ENCODE assay signal across 21 mouse cellular contexts in the genomic region with DNA sequence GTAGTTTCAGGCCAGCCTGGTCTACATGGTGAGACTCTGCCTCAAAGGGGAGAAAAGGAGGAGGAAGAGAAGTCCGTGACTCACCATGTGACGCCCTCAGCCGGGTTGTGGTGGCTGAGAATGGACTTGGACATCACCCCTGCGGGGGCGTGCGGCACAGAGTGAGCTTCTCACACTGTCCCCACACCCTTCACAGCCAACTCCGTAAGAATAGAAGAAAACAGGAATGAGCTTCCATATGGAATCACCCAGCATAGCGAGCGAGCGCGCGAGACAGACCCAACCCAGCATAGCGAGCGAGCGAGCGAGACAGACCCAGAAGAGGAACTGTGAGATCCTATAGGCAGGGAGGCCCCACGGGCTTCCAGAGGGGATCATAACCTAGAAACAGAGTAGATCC. TPM values are rescaled to one million over a fixed set of nuclear protein-coding genes. Genes with fewer than 3 reads are reported as not detected.
A peak's percentile ranks its signal among the peaks of the same experiment; 100 is the strongest.
DNase-seq lines count a peak whose midpoint lies in the region; ATAC-seq and TF ChIP-seq lines count a peak whose summit lies in the region.
"Had no signal": no experiment of that assay in that cellular context is flagged by ENCODE, and none has a peak within 500 bp of the region (broad histone marks: within the 10 kb centered on the region; RNA-seq: fewer than 3 reads in every experiment).

No protein-coding gene starts in this region.

- H3K4me1 ChIP-seq in forebrain, embryonic 13.5 days, result peaks cover 7% of the 10 kb centered on the region
- no peaks in the 10 kb centered on the region for H3K4me1 ChIP-seq in forebrain, embryonic 12.5 days
- H3K4me1 ChIP-seq in stomach, postnatal 0 days (replicated peaks; ENCODE audit: control insufficient read depth, insufficient read depth), result no peaks in the 10 kb centered on the region
- peaks cover 2% of the 10 kb centered on the region; the same call in 1 of the 2 replicates for H3K4me1 ChIP-seq in liver, postnatal 0 days (ENCODE audit: insufficient read depth)
- H3K4me1 ChIP-seq: embryonic facial prominence, embryonic 12.5 days; heart, embryonic 13.5 days; neural tube, embryonic 12.5 days had no signal

- no peak overlapping the region for H3K4me3 ChIP-seq in forebrain, embryonic 13.5 days
- H3K4me3 ChIP-seq in forebrain, embryonic 12.5 days (replicated peaks), result no peak overlapping the region
- no peak overlapping the region for H3K4me3 ChIP-seq in left cerebral cortex, adult 2 months
- H3K4me3 ChIP-seq in stomach, postnatal 0 days (ENCODE audit: low read depth, low read length), result no peak overlapping the region
- no peak overlapping the region for H3K4me3 ChIP-seq in liver, postnatal 0 days (ENCODE audit: low read depth, low read length)
- H3K4me3 ChIP-seq: embryonic facial prominence, embryonic 12.5 days; heart, embryonic 13.5 days; kidney, embryonic 15.5 days; limb, embryonic 13.5 days; midbrain, embryonic 10.5 days; neural tube, embryonic 12.5 days had no signal

- no peak overlapping the region for H3K27ac ChIP-seq in forebrain, embryonic 13.5 days
- H3K27ac ChIP-seq in forebrain, embryonic 12.5 days, result no peak overlapping the region
- peak overlapping the region; percentile 75 for H3K27ac ChIP-seq in left cerebral cortex, adult 2 months
- H3K27ac ChIP-seq in stomach, postnatal 0 days (replicated peaks), result no peak overlapping the region
- no peak overlapping the region for H3K27ac ChIP-seq in liver, postnatal 0 days (ENCODE audit: low read depth)
- H3K27ac ChIP-seq: embryonic facial prominence, embryonic 12.5 days; heart, embryonic 13.5 days; kidney, embryonic 15.5 days; limb, embryonic 13.5 days; liver, embryonic 14.5 days; midbrain, embryonic 10.5 days; neural tube, embryonic 12.5 days had no signal

- H3K4me2 ChIP-seq in forebrain, embryonic 13.5 days, result no peak overlapping the region
- no peak overlapping the region for H3K4me2 ChIP-seq in forebrain, embryonic 12.5 days
- no peak overlapping the region for H3K4me2 ChIP-seq in stomach, postnatal 0 days (replicated peaks; ENCODE audit: low read depth)
- H3K4me2 ChIP-seq in liver, postnatal 0 days (ENCODE audit: low read depth, low read length), result no peak overlapping the region
- H3K4me2 ChIP-seq: embryonic facial prominence, embryonic 12.5 days; heart, embryonic 13.5 days; kidney, embryonic 15.5 days; limb, embryonic 13.5 days; neural tube, embryonic 12.5 days had no signal

- no peak for TF ChIP-seq EP300 in stomach, postnatal 0 days (optimal IDR thresholded peaks at IDR 0.05)
- no peak for TF ChIP-seq EP300 in liver, postnatal 0 days (IDR thresholded peaks at IDR 0.05; ENCODE audit: low read depth)

- peak in 1 of 2 experiments; percentile 78 for DNase-seq in left cerebral cortex, adult 2 months (ENCODE audit: extremely low spot score in 1 of 2, low spot score in 2 of 2)
- no peak for DNase-seq in left cerebral cortex, postnatal 4 days
- no peak for DNase-seq in stomach, postnatal 0 days (ENCODE audit: low spot score)
- DNase-seq in liver, postnatal 0 days, result no peak
- DNase-seq in heart, postnatal 4 days, result no peak
- DNase-seq: adrenal gland, adult 8-10 months; cerebellum, adult 2 months; gastrocnemius, postnatal 36 days; heart, postnatal 36 days; layer of hippocampus, postnatal 36 days had no signal

- TF ChIP-seq CTCF in left cerebral cortex, adult 2 months (IDR thresholded peaks at IDR 0.05), result no peak
- no peak for TF ChIP-seq CTCF in stomach, postnatal 0 days (IDR thresholded peaks at IDR 0.05; ENCODE audit: low read depth)
- TF ChIP-seq CTCF in liver, postnatal 0 days (IDR thresholded peaks at IDR 0.05; ENCODE audit: low read depth), result no peak

- H3K36me3 ChIP-seq in forebrain, embryonic 13.5 days (ENCODE audit: poor library complexity, severe bottlenecking), result no peaks in the 10 kb centered on the region
- no peaks in the 10 kb centered on the region for H3K36me3 ChIP-seq in forebrain, embryonic 12.5 days (replicated peaks)
- no peaks in the 10 kb centered on the region for H3K36me3 ChIP-seq in stomach, postnatal 0 days (ENCODE audit: control insufficient read depth, insufficient read depth, low read length)
- H3K36me3 ChIP-seq in liver, postnatal 0 days (replicated peaks; ENCODE audit: insufficient read depth, low read length), result no peaks in the 10 kb centered on the region
- H3K36me3 ChIP-seq: embryonic facial prominence, embryonic 12.5 days; heart, embryonic 13.5 days; kidney, embryonic 15.5 days; limb, embryonic 13.5 days; midbrain, embryonic 10.5 days; neural tube, embryonic 12.5 days had no signal

- ATAC-seq in forebrain, embryonic 13.5 days, result no peak
- ATAC-seq in forebrain, embryonic 12.5 days (ENCODE audit: low FRiP score), result no peak
- 0 out of 2 replicates have a peak, but pooled peaks have one; percentile 5 for ATAC-seq in monocyte, adult 5-6 weeks (replicated peaks; ENCODE audit: insufficient number of reproducible peaks, low FRiP score, low TSS enrichment, poor library complexity, severe bottlenecking)
- 0 out of 2 replicates have a peak, but pooled peaks have one; percentile 18 for ATAC-seq in stomach, postnatal 0 days (ENCODE audit: low FRiP score, low TSS enrichment)
- ATAC-seq in liver, postnatal 0 days, result no peak
- ATAC-seq: CD4-positive, CD25-positive, alpha-beta regulatory T cell, adult 4 months had no signal

- no peaks in the 10 kb centered on the region for H3K27me3 ChIP-seq in forebrain, embryonic 13.5 days
- no peaks in the 10 kb centered on the region for H3K27me3 ChIP-seq in forebrain, embryonic 12.5 days
- H3K27me3 ChIP-seq in stomach, postnatal 0 days (ENCODE audit: control insufficient read depth, insufficient read depth, low read length), result no peaks in the 10 kb centered on the region
- no peaks in the 10 kb centered on the region for H3K27me3 ChIP-seq in liver, postnatal 0 days (ENCODE audit: insufficient read depth, low read length)
- H3K27me3 ChIP-seq: embryonic facial prominence, embryonic 12.5 days; heart, embryonic 13.5 days; kidney, embryonic 15.5 days; limb, embryonic 13.5 days; neural tube, embryonic 12.5 days had no signal

- intact Hi-C loops in left cerebral cortex, adult 2 months (cut with DNase I), result loop anchor here (1.0 kb wide), 1 partner anchor 23 kb away; no protein-coding TSS in a partner anchor
- intact Hi-C loops in left cerebral cortex, postnatal 4 days (cut with DNase I), result no loop called here

- 83% methylated on average over 17 of the region's 17 CpGs for WGBS in forebrain, embryonic 13.5 days
- 90% methylated on average over 17 of the region's 17 CpGs for WGBS in forebrain, embryonic 12.5 days
- 79% methylated on average over 17 of the region's 17 CpGs for WGBS in stomach, postnatal 0 days
- WGBS in liver, postnatal 0 days (ENCODE audit: insufficient replicate concordance), result 78% methylated on average over 17 of the region's 17 CpGs

- peak overlapping the region; percentile 8; the same call in 1 of the 2 replicates for H3K9ac ChIP-seq in forebrain, embryonic 13.5 days
- no peak overlapping the region for H3K9ac ChIP-seq in forebrain, embryonic 12.5 days
- H3K9ac ChIP-seq in stomach, postnatal 0 days (ENCODE audit: low read length), result no peak overlapping the region
- H3K9ac ChIP-seq in liver, postnatal 0 days (replicated peaks), result no peak overlapping the region
- H3K9ac ChIP-seq: embryonic facial prominence, embryonic 12.5 days; heart, embryonic 13.5 days; kidney, embryonic 15.5 days; limb, embryonic 13.5 days; liver, embryonic 14.5 days; neural tube, embryonic 12.5 days had no signal

- H3K9me3 ChIP-seq in forebrain, embryonic 13.5 days (replicated peaks), result no peaks in the 10 kb centered on the region
- no peaks in the 10 kb centered on the region for H3K9me3 ChIP-seq in forebrain, embryonic 12.5 days
- H3K9me3 ChIP-seq in stomach, postnatal 0 days (ENCODE audit: control insufficient read depth, low read length), result no peaks in the 10 kb centered on the region
- H3K9me3 ChIP-seq in liver, postnatal 0 days (ENCODE audit: low read length), result no peaks in the 10 kb centered on the region
- H3K9me3 ChIP-seq: embryonic facial prominence, embryonic 12.5 days; heart, embryonic 13.5 days; kidney, embryonic 15.5 days; limb, embryonic 13.5 days; midbrain, embryonic 10.5 days; neural tube, embryonic 12.5 days had no signal

RNA-seq across cellular contexts. Expression of gene Mapk3, which starts 19.9 kb away (rescaled TPM):
- polyA plus RNA-seq in forebrain, embryonic 13.5 days (2015; fragmentation: Nextera tagmentation; extraction: Ambion mirVana), result 75.3 and 78.3 TPM in 2 replicates
- 51.5 and 56.8 TPM in 2 replicates for polyA plus RNA-seq in forebrain, embryonic 12.5 days (2016; fragmentation: Nextera tagmentation; extraction: Ambion mirVana)
- total RNA-seq in left cerebral cortex, adult 2 months (2021), result 100 to 1,000 TPM; 155 to 166 TPM
- 100 to 1,000 TPM; 196 to 202 TPM for total RNA-seq in left cerebral cortex, postnatal 4 days (2021)
- 40.9 to 55.3 TPM (median 48.6 TPM) in 3 replicates for total RNA-seq in monocyte, adult 5-6 weeks (2017)
- 114 and 116 TPM in 2 replicates for polyA plus RNA-seq in stomach, postnatal 0 days (2015; fragmentation: Nextera tagmentation; extraction: Ambion mirVana)
- polyA plus RNA-seq in liver, postnatal 0 days (2015; fragmentation: Nextera tagmentation; extraction: Ambion mirVana), result 20.3 and 21.0 TPM in 2 replicates
- 10 to 100 TPM; 80.3 to 90.9 TPM for total RNA-seq in heart, postnatal 4 days (2021)

RNA-seq across cellular contexts. Expression of gene Gdpd3, which starts 26.6 kb away (rescaled TPM):
- polyA plus RNA-seq in forebrain, embryonic 13.5 days (2015; fragmentation: Nextera tagmentation; extraction: Ambion mirVana), result 1.7 and 2.8 TPM in 2 replicates
- polyA plus RNA-seq in forebrain, embryonic 12.5 days (2016; fragmentation: Nextera tagmentation; extraction: Ambion mirVana), result 1.4 and 1.5 TPM in 2 replicates
- total RNA-seq in left cerebral cortex, adult 2 months (2021), result 1 to 10 TPM; 2.4 to 3.4 TPM
- 1 to 10 TPM; 5.2 to 5.5 TPM for total RNA-seq in left cerebral cortex, postnatal 4 days (2021)
- total RNA-seq in monocyte, adult 5-6 weeks (2017), result 18.3 to 26.4 TPM (median 23.7 TPM) in 3 replicates
- polyA plus RNA-seq in stomach, postnatal 0 days (2015; fragmentation: Nextera tagmentation; extraction: Ambion mirVana), result 51.3 and 53.1 TPM in 2 replicates
- polyA plus RNA-seq in liver, postnatal 0 days (2015; fragmentation: Nextera tagmentation; extraction: Ambion mirVana), result 0.77 and 1.6 TPM in 2 replicates
- 1 to 10 TPM; 3.7 to 4.2 TPM for total RNA-seq in heart, postnatal 4 days (2021)

RNA-seq across cellular contexts. Expression of gene Coro1a, which starts 32.0 kb away (rescaled TPM):
- polyA plus RNA-seq in forebrain, embryonic 13.5 days (2015; fragmentation: Nextera tagmentation; extraction: Ambion mirVana), result 72.7 and 77.1 TPM in 2 replicates
- 49.1 and 51.0 TPM in 2 replicates for polyA plus RNA-seq in forebrain, embryonic 12.5 days (2016; fragmentation: Nextera tagmentation; extraction: Ambion mirVana)
- total RNA-seq in left cerebral cortex, adult 2 months (2021), result 100 to 1,000 TPM; 164 to 185 TPM
- 100 to 1,000 TPM; 137 to 143 TPM for total RNA-seq in left cerebral cortex, postnatal 4 days (2021)
- 1,450 to 2,051 TPM (median 1,984 TPM) in 3 replicates for total RNA-seq in monocyte, adult 5-6 weeks (2017)
- polyA plus RNA-seq in stomach, postnatal 0 days (2015; fragmentation: Nextera tagmentation; extraction: Ambion mirVana), result 15.7 and 16.9 TPM in 2 replicates
- polyA plus RNA-seq in liver, postnatal 0 days (2015; fragmentation: Nextera tagmentation; extraction: Ambion mirVana), result 121 and 130 TPM in 2 replicates
- 1 to 10 TPM; 8.4 to 9.2 TPM for total RNA-seq in heart, postnatal 4 days (2021)

RNA-seq across cellular contexts. Expression of gene Ypel3, which starts 37.2 kb away (rescaled TPM):
- 124 and 143 TPM in 2 replicates for polyA plus RNA-seq in forebrain, embryonic 13.5 days (2015; fragmentation: Nextera tagmentation; extraction: Ambion mirVana)
- polyA plus RNA-seq in forebrain, embryonic 12.5 days (2016; fragmentation: Nextera tagmentation; extraction: Ambion mirVana), result 91.8 and 92.7 TPM in 2 replicates
- total RNA-seq in left cerebral cortex, adult 2 months (2021), result 100 to 1,000 TPM; 312 to 323 TPM
- 100 to 1,000 TPM; 110 to 113 TPM for total RNA-seq in left cerebral cortex, postnatal 4 days (2021)
- total RNA-seq in monocyte, adult 5-6 weeks (2017), result 139 to 175 TPM (median 161 TPM) in 3 replicates
- polyA plus RNA-seq in stomach, postnatal 0 days (2015; fragmentation: Nextera tagmentation; extraction: Ambion mirVana), result 86.0 and 102 TPM in 2 replicates
- 65.0 and 74.7 TPM in 2 replicates for polyA plus RNA-seq in liver, postnatal 0 days (2015; fragmentation: Nextera tagmentation; extraction: Ambion mirVana)
- 10 to 100 TPM; 31.8 to 34.0 TPM for total RNA-seq in heart, postnatal 4 days (2021)

RNA-seq across cellular contexts. Expression of gene Tbx6, which starts 41.7 kb away (rescaled TPM):
- 0.43 and 0.55 TPM in 2 replicates for polyA plus RNA-seq in forebrain, embryonic 13.5 days (2015; fragmentation: Nextera tagmentation; extraction: Ambion mirVana)
- polyA plus RNA-seq in forebrain, embryonic 12.5 days (2016; fragmentation: Nextera tagmentation; extraction: Ambion mirVana), result 0.33 and 0.56 TPM in 2 replicates
- 1 to 10 TPM; 1.1 to 1.2 TPM for total RNA-seq in left cerebral cortex, adult 2 months (2021)
- under 1 TPM; 0.40 to 0.58 TPM for total RNA-seq in left cerebral cortex, postnatal 4 days (2021)
- total RNA-seq in monocyte, adult 5-6 weeks (2017), result 2.0 to 3.8 TPM (median 2.2 TPM) in 3 replicates
- polyA plus RNA-seq in stomach, postnatal 0 days (2015; fragmentation: Nextera tagmentation; extraction: Ambion mirVana), result 0.08 and 0.18 TPM in 2 replicates
- polyA plus RNA-seq in liver, postnatal 0 days (2015; fragmentation: Nextera tagmentation; extraction: Ambion mirVana), result 0.14 and 0.29 TPM in 2 replicates
- total RNA-seq in heart, postnatal 4 days (2021), result under 1 TPM in 1 of 2 experiments, not detected in 1; 0.26 TPM

Comparison
In these comparisons a context has a peak if more than half of its experiments do, and no peak if none do; other contexts are left out.
1. ATAC-seq: peak in monocyte, adult 5-6 weeks (single experiment) and stomach, postnatal 0 days (single experiment); none in forebrain, embryonic 13.5 days (single experiment), forebrain, embryonic 12.5 days (single experiment) and liver, postnatal 0 days (single experiment).
2. RNA of gene Coro1a, which starts 32.0 kb away (total RNA-seq): 1,450 to 2,051 TPM in monocyte, adult 5-6 weeks, 164 to 185 TPM in left cerebral cortex, adult 2 months and 137 to 143 TPM in left cerebral cortex, postnatal 4 days; 8.4 to 9.2 TPM in heart, postnatal 4 days; every median in the first group is over 10 times any median in the second.